Mouse (Mus musculus) spleen, embryonic (tissue): ENCODE results near the gene Olfr934.

Experiments
- CTCF ChIA-PET: fragments of 350-600 bp; sonication (Branson Sonifier 250); formaldehyde crosslinking; loops from one replicate; lab custom pipeline; 2022; lab: Charles Lee

The Olfr934 gene

GRCm38 (mm10) chr9:38988215-38988614 lies at the start of gene Olfr934:
TSS of gene Olfr934 (minus strand) at chr9:38988315.
- CTCF ChIA-PET: no interaction called here

GRCm38 (mm10) chr9:39023277-39023676 lies 35.2 kb upstream of the Olfr934 start, which contains the start of gene Olfr146:
TSS of gene Olfr146 (minus strand) at chr9:39023377.
- CTCF ChIA-PET: no interaction called here

DNA sequence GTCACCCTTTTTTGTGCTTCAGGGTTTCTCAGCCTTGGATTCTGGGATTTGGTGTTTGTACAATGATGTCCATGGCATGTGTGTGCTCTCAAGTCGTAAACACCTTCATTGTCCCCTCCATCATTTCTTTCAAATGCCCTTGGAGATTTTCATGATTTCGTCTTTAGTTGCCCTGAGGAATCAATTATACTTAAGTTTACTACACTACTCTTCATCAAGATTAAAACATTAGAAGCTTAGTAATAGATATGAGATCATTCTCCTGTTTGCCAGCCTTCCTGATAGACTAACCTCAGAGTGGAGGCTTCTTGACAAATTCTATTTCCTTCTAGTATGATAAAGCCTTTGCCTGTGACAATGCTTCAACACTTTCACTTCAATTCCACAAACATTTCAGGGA lies 11.5 kb upstream of the Olfr934 start, which contains the start of gene Olfr935:
Gene Olfr935 (minus strand): TSS at position 101 of the 400 bp plus-strand sequence.
- CTCF ChIA-PET: no interaction called here

- CTCF ChIA-PET: no interaction called here
Observed at GRCm38 (mm10) chr9:38972013-38972412, 16.1 kb downstream of the Olfr934 start, which contains the start of gene Olfr933. TSS of gene Olfr933 (plus strand) at chr9:38972313.

GRCm38 (mm10) chr9:38954124-38954416 lies 34.0 kb downstream of the Olfr934 start:
- CTCF ChIA-PET: no interaction called here

GRCm38 (mm10) chr9:38953401-38954123 lies 34.6 kb downstream of the Olfr934 start:
- CTCF ChIA-PET: no interaction called here
